Mouse (Mus musculus) lung, postnatal 14 days (tissue): Measurements from ENCODE around the gene Hint1.
"Not testable (repeated sequence)": the region's sequence is repeated elsewhere in the genome, so short reads cannot be mapped to it uniquely, and the experiment has no call there.

ENCODE experiments used
- DNase-seq: peaks from one replicate; pipeline ENCODE4 v3.0.0; 2021

The Hint1 gene

DNA sequence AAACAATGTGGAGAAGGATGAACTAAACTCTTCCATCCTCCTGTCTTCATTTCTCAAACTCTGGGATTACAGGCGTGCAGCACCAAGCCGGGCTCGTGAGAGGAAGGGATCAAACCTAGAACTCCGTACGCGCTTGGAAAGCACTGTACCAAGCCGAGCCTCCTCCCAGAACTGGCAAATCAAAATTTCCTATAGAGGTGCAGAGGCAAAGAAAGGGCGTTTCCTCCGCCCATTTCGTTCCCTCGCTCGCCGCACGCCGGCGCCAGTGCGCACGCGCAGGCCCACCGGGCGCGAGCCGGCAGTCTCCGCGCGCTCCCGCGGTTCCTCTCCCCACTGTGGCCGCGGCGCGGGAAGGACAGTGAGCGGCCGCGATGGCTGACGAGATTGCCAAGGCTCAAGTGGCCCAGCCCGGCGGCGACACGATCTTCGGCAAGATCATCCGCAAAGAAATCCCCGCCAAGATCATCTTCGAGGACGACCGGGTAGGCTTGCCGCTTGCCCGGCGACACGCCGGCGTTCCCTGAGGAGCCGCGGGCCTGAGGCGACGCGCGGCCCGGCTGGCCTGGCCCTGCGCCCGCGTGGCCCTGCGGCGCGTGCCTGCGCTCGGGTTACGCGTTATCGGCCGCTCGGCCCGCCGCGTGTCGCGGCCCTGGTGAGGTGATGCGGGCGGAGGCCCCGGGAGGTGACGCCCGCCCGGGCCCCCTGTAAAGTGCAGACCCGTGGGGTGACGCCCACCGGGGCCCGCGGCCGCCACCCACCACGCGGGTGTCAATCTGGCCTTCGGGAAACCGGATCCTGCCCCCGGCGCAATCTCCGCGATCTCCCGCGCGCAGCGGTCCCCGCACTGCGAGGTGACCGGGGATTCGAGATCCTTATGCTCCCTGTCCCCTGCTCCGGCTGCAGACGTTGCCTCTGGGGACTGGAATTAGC lies at the start of gene Hint1:
TSS of gene Hint1 (plus strand) at position 265 of the 930 bp plus-strand sequence.
- DNase-seq: peak; percentile 92

DNA sequence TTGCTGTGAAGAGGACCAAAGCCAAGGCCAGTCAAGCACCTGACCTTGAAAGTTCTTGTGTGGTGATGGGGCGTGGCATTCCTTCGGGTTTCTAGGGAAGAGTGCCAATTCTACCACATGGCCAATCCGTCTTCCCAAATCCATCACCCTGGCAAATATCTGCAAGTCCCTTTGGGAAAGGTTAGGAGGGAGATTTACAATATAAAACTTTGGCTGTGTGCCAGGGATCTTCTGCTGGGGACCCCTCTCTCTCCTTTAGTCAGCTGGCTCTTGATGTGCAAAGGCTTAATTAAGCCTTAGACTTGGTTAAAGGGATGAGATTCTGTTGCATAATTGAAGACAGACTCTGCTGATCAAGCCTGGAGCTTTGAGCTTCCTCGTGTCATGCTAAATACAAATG lies 48.7 kb upstream of the Hint1 start:
- no peak for DNase-seq

DNA sequence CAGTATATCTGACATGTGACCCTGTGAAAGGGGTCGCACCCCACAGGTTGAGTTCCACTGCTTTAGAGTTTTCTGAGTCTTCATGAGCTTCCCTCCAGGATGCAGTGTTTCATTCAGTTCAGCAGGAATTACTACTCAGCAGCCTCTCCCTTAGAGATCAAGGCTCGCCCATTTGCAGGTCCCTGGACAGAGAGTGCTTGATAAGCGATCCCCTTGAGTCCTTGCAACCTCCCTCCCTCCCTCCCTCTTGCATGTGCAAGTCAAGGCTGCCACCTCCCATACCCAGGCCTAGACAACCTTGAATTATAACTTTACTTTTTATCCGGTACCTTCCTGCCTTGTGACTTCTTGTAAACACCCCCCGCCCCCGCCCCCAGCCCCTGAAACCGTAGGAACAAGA lies 46.7 kb upstream of the Hint1 start:
- no peak for DNase-seq

DNA sequence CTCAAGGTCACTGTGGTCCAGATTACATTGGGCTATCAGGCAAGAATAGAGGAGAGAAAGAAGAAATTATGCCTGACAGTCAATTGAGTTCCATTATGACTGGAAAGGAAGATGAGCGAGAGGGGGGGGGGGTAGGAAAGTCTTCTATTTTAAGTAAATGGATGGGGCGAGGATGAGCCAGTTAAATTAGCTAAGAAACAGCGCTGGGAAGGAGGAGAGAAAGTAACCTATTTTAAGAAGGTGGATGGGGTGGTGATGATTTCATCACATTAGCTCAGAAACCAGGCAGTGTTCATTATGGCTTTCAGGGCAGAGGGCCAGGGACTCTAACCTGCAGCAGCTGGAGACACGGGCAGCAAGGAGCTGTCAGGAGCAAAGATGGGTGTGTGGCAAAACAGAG lies 42.7 kb upstream of the Hint1 start:
- no peak for DNase-seq

DNA sequence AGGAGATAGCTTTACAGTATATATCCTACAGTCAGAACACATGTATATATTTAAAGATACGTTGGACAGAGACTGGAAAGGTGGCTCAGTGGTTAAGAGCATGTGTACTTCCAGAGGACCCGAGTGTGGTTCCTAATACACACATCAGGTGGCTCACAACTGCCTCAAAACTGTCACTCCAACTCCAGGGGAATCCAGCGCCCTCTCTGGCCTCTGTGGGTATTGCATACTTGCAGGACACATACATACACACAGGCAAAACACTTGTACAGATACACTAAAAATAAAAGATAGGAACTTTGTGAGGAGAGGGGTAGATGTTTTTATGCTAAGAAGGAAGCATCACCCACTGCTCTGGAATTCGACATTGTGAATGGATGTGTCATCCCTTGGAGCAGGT lies 40.4 kb upstream of the Hint1 start:
- no peak for DNase-seq

DNA sequence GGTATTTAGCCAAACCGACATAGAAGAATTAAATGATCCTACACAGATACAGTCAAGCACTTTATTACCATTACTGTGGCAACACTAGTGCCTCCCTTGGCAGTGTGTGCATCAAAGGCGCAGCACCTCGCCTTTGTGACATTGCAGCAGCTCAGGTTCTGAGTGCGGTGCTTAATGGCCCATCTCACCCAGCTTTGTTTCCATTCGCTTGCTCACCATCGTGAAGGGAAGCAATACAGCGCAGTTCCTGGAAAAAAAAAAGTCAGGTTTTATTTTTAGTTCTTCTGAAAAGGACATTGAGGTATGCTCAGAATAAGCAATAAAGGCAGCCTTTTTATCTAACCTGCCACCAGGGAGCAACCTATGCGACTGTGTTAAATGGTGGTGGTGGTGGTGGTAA lies 39.4 kb upstream of the Hint1 start:
- no peak for DNase-seq

DNA sequence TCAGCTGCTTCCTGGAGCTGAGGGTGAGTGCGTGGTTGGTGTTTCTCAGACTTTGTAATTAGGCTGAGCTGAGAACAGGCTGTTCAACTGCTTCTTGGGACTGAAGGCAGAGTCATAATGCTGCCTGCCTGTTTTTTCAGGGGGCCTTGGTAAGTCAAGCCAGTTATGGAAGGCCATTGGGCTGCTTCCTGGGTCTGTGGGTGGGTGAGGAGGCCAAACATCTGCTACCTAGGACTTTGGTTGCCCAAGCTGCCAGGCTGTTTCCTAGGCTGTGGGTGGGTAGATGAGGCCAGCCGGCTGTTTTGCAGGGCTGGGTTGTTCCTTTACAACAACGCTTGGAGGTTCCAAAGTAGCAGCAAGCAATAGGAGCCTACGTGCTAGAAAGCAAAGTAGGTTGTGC lies 32.4 kb upstream of the Hint1 start:
- no peak for DNase-seq

DNA sequence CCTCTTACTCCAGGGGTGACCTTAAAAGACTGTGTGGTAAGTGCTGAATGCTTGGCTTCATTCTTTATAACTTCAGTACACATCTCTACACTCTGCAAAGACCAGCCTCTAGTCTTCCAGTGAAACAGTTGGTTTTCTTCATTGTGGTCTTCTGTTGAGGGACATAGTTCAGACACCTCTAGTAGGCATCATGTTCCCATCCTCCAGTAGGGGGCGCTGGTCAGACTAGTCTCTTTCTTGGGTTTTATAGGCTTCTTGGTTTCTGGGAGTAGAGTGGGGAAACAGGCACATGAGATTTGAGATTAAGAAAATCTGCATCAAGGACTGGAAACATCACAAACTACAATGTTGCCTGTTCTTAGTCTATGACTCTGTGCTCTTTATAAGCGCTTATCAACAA lies 31.6 kb upstream of the Hint1 start:
- DNase-seq: no peak

DNA sequence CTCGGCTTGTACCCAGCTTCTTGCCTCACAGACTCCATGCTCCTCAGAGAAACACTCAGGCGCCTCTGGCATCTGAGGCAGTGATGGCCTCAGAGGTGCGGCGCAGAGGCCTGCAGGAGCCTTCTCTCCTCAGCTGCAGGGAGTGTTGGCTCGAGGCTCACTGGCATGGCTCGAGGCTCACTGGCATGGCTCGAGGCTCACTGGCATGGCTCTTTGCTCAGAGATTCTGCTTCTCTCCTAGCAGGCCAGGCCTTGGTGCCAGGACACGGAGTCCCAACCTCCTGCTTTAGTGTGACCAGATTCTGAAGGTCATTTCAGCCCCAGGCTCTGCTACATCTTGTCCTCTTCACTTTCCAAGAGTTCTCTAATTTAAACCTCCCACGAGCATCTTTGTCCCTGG lies 30.1 kb upstream of the Hint1 start:
- DNase-seq: no peak

DNA sequence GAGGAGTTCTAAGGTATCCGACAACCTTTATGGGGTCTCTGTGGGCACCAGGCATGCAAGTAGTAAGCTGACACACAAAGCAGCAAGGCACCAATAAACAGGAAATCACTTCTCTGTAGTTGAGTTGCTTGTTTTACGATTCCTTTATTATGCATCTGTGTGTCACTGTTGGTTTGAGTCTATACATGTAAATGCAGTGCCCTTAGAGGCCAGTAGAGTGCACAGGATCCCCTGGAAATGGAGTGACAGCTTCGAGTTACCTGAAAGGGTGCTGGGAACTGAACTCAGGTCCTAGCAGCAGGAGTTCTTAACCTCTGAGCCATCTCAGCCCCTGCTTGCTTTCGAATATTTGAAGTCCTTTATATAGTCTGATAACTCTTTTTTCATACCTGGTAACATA lies 26.5 kb upstream of the Hint1 start:
- DNase-seq: no peak

DNA sequence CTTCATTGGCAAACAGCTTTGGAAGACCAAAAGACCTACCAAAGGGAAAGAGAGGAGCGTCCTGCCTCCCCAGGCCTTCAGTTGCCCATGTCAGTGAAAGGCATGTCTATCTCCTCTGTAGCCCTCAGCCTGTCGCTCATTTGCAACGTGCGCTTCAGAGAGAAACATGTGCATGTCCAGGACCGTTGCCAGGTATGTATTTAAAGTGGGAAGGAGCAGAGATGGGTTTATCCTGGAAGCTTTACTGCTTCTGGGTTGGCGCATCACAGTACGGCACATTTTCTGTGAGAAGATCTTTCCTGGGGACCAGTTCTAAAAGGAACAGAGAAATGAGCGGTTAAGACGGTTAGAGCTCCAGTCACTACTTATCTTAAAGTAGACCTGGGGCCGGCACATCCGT lies 25.3 kb upstream of the Hint1 start:
- no peak for DNase-seq

DNA sequence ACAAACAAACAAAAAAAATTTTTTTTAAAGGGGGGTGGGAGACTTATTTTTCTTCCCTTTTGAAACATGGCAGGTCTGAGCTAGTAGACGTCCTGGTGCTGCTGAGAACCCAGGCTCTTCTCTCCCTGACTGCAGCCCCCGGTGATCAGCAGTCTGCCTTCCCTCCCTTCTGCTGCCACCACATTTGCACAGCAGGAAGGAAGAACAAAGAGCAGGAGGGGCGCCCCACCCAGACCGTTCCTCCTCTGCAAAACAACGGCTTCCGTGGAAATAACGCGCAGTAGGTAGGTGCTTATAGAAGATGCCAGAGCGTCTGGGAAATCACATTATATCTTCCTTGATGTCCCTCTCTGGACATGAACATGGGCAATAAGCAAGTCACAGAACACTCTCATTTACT lies 21.8 kb upstream of the Hint1 start:
- DNase-seq: no peak

DNA sequence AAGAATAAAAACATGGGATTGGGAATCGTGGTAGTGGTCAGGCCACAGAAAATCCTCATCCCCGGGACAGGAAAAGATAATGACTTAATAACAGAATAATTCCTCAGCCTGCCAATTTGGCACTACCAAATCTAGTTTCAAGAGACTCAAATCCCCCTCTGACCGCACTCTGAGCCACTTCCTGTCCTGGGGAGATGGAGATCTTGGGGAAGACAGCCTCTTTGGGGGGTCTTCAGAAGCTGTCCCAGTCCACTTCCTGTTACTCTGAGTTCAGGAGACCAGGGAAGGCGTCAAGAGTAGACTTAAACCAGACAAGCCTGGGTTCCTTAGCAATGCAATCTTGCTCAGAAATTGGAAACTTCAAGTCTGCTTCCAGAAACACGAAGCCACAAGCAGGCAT lies 21.2 kb upstream of the Hint1 start:
- DNase-seq: no peak

DNA sequence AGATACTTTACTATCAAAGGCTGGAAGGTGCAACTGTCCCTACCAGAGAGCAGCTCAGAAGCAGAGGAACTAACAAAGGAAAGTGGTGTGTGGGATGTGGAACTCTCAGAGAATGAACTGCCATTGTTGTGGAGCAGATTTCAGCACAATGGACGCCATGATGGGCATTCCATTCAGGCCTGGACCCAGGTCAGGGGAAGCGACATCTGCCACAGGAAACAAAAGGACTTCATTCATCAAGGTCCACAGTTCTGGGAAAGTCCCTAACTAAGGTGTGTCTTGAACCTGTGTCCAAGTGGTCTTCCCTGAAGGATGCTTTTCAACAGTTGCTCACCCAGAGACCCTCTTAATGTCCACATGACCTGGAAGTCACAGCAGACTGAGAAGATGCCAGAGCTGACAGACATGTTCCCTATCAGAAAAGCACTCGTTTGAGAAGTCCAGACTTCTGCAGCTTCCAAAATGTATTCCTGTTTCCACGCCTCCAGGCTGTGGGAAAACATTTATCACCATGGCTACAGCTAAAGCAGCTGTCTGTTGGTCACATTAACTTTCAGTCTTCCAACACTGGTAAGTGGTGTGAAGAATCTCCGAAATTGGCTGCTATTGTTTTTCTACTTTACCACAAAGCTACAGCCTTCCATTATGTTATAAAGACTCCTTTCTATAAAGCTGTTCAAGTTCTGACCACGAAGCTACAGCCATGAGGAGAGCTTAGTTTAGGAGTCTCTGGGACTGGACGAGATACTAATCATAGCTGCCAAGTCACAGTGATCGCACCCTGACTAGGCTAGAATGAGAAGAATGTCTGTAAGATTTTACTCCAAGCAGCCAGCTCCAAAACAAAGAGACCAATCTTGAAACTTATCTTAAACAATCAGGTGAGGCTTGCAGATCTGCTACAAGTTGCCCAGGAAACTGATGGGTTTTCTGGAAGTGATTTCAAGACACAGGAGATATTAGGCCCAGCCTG lies 20.4 kb upstream of the Hint1 start:
- no peak for DNase-seq

DNA sequence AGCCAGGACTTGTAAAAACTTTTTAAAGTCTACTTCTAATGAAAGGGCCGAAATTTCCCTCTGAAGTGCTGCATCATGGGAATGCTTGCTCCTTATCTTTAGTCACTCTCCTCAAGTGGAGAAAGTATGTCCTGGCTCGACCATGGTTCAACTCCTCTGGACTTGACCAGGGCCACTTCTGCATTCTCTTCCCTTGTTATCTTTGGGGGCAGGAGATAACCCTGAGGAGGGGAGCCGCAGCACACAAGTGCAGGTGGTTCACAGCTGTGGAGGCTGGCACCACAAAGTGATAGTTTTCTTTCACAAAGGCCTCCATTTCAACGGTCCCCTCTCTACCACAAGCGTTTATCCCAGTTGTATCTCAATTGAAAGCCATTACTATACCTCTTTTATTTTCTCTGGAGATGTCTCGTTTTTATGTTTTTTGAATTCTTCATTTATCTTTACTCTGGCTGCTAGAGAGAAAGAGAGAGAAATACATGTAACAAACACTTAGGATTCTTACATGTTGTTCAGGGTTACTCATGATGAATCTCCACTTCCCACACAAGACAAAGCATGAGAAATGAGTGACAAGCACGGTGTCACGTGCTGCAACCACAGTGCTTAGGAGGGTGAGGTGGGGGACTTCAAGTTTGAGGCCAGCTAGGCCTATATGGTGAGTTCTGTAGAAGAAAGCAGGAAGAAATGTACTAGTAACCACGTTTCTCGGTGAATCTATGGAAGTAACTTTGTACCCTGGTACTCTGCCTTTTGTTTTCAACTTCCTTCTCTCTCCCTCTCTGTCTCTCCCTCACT lies 16.0 kb upstream of the Hint1 start:
- no peak for DNase-seq

DNA sequence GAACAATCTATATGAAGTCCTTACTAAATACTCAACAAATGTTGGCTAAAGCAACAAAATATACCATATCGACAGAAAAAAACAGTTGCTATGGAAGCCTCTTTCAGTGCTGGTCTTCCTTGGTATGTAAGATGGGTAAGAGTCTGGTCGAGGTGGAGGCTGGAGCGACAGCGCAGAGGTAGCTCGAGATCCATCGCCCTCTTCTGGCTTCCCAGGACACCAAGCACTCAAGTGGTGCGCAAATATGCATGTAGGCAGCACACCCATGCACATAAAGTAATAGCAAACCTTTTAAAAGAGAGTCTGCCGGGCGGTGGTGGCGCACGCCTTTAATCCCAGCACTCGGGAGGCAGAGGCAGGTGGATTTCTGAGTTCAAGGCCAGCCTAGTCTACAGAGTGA lies 14.5 kb upstream of the Hint1 start:
- no peak for DNase-seq

DNA sequence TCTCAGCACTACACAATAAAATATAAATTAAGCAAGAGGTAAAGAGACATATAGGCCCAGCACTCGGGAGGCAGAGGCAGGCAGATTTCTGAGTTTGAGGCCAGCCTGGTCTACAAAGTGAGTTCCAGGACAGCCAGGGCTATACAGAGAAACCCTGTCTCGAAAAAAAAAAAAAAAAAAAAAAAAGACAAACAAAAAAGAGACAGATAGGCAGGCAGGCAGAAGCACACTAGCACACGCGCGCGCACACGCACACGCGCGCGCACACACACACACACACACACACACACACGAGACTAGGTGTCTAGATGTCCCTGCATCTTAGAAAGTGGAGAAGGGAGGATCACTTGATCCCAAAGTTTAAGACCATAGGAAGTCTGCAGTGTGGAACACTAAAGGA lies 7.3 kb upstream of the Hint1 start:
- not testable (repeated sequence) for DNase-seq

DNA sequence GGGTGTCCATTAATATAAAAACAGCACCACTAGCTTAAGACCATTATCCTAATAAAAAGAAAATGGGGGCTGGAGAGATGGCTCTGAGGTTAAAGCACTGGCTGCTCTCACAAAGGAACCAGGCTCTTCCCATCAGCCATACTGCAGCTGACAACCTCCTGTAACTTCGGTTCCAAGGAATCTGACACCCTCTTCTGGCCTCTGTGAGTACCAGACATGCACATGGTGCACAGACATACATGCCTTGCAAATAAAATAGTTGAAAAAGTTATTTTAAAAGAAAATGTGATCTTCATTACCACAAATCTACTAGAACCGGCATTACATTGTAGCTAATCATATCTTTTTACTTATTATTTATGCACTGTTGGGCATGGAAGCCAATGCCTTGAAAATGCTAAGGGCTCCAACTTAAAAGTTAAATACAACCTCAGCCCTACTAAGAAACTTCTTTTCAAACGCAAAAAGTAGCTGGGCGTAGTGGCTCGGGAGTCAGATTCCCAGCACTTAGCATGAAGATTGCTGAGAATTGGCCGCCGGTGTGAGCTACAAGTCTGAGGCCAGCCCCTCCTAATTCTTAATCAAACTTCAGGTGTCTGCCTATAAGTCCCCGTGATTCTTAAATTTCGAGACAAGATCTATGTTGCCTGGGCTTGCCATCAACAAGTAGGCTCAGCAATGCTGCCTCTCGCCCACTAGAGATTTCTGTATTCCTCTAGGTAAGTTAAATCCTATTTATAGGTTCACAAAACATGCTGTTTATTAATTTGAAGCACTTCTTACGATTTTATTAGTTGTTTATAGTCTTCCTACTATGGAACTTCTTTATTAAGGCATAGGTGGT lies 6.6 kb upstream of the Hint1 start:
- DNase-seq: no peak

DNA sequence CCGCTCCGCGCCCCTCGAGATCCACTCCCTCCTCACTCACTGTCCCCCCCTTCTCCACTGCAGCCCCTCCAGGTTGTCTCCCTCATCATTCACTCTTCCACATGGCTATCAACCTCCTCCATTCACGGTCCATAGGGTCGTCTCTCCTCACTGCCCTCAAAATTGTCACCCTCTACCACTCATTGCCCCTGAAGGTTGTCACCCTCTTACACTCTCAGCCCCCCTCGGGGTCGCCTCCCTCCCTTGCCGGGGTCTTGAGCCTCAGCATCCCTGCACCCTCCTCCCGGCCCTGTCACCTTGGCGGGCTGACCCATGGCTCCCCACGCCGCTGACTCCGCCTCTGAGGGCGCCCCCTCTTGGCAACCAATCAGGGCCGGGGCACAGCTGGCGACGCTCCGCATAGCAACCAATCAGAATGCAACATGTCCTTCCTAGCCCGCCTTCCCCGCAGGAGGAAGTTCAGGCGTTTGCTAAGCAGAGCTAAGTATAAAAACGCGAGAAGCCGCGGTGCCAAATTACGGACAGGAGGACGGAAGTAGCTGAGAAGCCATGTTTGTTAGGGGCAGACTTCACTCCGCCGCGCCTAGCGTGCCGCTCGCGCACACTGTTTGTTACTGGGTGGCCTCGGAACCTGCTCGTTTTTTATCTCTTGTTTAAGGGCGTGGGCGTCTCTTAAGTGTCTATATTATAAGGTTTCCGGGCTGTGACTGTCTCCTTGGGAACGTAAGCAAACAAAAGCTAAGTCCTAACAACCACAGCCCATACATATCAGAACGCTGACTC lies 5.7 kb upstream of the Hint1 start, which contains the start of gene Lyrm7:
TSS of gene Lyrm7 (minus strand) at position 661 of the 783 bp plus-strand sequence.
- peak; percentile 96 for DNase-seq

DNA sequence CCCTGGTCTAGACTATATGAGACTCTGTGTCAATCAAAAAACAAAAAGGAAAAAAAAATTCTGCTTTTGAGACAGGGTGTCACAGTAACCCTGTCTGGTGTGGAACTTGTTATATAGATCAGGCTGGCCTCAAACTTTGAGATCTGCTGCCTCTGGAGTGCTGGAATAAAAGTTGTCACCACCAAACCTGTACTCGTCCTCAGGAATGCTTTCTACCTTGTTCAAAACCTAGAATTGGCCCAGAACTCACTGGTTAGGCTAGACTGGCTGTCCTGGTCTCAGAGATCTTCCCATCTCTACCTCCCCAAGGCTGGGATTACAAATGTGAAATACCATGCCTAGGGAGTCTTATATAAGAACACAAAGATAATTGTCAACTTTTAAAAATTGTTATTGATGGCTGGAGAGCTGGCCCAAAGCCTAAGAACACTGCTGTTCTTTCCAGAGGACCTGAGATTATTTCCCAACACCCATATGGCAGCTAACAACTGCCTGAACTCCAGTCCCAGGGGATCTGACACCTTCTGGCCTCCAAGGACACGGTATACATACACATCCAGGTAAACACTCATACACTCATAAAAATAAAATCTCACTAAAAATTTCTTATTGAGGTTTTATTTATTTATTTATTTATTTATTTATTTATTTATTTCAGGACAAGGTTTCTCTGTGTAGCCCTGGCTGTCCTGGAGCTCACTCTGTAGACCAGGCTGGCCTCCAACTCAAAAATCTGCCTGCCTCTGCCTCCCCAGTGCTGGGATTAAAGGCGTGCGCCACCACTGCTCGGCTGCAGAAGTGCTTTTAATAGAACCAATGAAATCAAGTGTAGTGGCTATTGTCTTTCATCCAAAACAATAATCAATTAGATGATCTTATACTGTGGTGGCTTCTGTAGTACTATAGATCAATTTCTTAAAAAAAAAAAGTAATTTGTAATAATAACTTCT lies 4.4 kb upstream of the Hint1 start:
- DNase-seq: no peak
